Mouse (Mus musculus): ENCODE measurements around the gene Meioc.

The Meioc gene

DNA sequence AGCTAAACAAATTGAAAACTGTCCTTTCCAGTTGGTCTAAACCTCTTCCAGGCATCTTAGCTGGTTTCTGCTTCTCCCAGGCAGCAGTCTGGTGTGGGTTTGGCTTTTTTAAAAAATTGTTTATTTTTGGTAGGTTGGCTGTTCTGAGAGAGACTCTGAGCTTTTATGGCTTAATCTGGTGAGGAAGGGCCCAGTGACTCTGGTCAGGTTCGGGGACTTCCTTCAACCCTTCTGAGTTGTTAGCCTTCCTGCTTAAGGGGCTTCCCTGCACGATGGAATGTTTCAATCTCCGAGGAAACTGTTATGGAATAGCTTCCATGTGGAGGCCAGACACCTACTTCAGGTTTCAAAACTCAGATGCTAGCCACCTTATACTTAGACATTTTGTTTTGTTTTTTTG lies at the start of gene Meioc:
TSS of gene Meioc (plus strand) at position 301 of the 400 bp plus-strand sequence.
- no peak for DNase-seq

DNA sequence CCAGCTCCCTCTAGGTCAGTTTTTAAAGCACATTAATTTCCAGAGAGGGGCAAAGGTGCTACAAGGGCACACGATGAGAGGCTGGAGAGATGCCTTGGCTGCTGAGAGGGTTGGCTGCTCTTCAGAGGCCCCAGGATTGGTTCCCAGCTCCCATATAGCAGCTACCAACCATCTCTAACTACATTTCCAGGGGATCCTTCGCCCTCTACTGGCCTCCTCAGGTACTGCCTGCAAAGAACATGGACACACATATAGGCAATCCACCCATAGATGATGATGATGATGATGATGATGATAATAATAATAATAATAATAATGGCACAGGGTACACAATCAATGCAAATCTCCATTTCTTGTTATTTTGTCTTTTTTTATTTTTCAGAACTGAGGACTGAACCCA lies 44.1 kb upstream of the Meioc start:
- DNase-seq, result no peak

GRCm38 (mm10) chr11:102623876-102624789 lies 39.4 kb upstream of the Meioc start:
- peak; percentile 35 to 60 for DNase-seq

DNA sequence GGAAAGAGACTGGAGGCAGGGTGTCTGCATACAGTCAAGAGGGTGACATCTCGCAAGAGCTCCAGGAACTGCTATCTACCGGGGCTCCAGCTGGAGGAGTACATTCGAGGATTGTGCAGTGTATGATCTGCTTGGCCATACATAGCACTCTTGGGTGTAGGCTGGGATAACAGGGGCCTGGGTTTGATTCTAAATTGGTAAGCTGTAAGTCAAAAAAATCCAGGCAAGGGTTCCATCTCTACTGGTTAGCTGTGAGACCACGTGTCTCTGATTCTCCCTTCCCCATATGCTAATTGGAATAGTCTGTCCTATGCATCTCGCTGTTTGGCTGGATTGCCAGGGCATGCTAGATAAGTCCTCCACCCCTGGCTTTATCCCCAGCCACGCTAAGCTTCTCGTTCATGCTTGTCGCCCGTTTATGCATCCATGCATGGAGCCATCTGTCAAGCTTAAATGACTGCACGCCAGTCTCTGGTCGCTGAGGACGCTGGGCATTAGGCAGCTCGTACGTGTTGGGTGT lies 38.6 kb upstream of the Meioc start:
- no peak for DNase-seq

DNA sequence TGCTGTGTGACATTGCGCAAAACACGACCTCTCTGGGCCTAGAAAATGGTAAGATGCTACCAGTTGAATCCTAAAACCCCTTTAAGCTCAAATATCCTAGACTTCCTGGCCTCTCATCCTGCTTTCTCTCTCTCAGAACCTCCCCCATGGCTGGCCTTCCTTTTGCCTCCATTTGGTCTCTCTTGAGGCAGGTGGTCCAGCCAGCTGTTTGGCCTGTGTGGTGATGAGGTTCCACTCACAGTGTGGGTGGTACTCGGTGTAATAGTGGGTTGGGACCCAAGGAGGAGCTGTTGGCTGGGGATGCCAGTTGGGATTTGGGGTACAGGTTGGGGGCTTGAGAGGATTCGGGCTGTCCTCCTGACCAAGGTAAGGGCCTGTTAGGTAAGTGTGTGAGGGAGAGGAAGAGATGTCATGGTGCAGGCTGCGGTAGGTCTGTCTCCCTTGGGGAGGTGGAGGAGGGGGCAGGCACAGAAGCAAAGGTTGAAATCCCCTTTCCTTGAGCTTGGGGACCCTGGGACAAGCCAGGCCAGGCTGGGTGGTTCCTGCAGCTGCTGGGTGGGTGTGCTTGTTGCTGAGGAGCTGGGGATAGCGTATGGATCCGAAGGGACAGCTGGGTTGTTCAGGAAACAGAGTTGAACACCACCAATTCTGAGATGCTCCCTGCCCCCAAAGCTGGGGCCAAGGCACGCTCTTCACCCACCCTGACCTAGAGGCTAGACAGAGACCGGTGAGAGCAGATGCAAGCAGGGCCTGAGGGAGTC lies 36.2 kb upstream of the Meioc start:
- DNase-seq, result no peak

DNA sequence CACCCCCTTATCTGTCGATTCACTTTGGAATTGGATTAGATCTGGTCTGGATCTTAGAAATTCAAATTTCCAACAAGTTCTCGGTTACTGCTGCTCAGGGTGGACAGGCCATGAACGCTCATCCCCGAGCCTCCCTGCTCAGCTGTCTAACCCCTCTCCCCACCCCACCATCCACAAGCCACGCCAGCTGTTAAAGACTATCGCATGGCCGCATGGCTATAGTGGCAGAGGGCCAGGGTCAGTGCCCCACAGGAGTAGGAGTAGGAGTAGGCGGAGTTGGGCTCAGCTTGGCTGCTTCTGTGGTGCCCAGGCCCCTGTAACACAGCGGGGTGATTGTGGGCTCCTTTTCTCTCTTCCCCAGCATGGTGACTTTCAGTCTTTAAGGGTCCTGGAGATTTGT lies 35.0 kb upstream of the Meioc start:
- no peak for DNase-seq

- DNase-seq, result no peak
Observed at GRCm38 (mm10) chr11:102629375-102629774, 34.1 kb upstream of the Meioc start.

DNA sequence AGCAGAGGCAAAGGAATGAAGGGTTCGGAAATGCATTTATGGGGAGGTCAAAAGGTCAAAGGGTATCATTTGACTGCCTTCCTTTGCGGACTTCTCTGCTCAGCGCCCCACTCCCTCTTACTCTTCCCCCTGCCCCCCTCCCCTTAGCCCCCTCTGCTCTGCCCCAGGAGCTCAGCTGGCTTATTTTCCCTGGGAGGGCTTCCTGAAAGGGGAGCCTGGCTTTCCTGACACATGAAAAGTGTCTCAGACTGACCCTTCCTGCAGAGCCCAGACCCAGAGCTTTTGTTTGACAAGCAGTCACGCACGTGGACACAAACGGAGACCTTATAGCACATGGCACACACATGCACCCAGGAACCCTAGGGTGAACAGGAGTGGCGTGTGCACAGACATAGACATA lies 32.8 kb upstream of the Meioc start:
- DNase-seq, result no peak

- DNase-seq, result no peak
Observed at GRCm38 (mm10) chr11:102631203-102631602, 32.3 kb upstream of the Meioc start.

DNA sequence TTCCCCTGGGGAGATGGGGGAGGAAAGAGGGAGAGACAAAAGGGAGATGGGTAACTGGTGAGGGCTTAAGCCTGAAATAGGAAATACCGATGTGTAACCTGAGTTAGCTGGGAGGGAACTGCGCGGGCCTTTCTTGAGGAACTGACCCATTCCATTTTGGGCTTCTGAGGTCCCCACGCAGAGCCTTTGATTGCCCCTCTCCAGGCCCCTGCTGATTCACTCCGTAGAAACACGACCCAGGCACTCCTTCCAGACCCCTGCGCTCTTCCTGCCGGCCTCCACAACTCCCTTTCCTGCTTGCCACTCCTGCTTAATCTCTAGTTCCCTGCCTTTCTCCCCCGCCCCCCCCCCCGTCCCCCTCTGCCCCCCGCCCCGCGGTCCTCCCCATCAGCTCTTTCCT lies 30.8 kb upstream of the Meioc start:
- no peak for DNase-seq

- peak in 1 of 2 experiments; percentile 9 for DNase-seq
Observed at GRCm38 (mm10) chr11:102633379-102633778, 30.1 kb upstream of the Meioc start.

DNA sequence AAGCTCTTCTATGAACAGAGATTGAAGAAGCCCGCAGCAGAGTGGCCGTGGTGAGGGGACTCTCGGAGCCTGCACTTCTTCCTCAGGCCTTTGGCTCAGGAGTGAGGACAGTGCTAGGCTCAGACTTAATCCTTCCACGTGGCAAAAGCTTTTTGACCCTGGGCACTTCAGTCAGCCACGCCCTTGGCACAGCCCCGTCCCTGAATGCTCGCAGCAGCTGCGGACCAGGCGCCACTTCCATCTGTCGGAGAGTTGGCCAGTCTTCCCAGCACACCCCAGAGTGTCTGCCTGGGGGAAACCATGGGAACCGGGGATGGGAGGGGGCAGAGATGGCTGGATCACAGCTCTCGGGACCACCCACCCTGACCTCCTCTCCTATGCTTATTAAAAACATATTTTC lies 26.6 kb upstream of the Meioc start:
- DNase-seq, result no peak

- peak; percentile 24 to 27 for DNase-seq
Observed at GRCm38 (mm10) chr11:102643891-102644382, 19.6 kb upstream of the Meioc start.

DNA sequence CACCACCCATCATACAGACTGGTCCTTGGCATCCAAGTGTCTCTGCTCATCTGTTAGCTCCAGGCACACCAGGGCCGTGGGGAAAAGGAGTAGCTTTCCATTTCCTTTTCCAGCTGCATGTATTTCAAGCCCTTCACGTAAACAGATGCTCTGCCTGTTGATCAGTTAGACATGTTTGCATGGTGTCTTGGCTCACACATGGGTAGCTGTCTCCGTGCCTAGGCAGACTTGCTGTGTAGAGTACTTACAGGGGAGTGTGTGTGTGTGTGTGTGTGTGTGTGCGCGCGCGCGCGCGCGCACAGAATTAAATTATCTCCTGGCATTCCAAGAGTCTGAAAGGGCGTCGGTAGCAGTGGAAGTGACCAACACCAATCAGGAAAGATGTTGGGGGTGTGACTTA lies 17.3 kb upstream of the Meioc start:
- no peak for DNase-seq

- no peak for DNase-seq
Observed at GRCm38 (mm10) chr11:102647885-102648284, 15.6 kb upstream of the Meioc start.

DNA sequence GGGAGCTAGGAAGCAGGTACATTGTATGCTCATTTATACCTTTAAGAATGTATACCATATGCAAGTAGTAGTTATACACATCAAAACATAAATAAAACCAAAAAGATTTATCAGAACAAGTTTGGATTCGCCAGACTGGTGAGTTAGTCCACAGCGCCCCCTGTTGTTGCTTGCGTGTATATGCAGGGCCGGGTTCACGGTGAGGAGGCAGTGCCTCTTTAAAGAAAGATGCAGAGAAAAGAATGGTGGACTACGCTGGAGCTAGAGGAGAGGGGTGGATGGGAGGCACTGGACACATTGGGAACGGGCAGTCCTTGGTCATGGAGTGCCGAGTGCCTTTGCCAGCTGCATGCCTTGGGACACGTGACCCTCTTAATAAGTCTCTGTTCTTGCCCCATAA lies 12.1 kb upstream of the Meioc start:
- peak; percentile 38 to 78 for DNase-seq

GRCm38 (mm10) chr11:102652844-102653243 lies 10.7 kb upstream of the Meioc start:
- DNase-seq, result peak in 1 of 2 experiments; percentile 47

- no peak for DNase-seq
Observed at GRCm38 (mm10) chr11:102655888-102656287, 7.6 kb upstream of the Meioc start.

- no peak for DNase-seq
Observed at GRCm38 (mm10) chr11:102656326-102656926, 7.1 kb upstream of the Meioc start.

GRCm38 (mm10) chr11:102656931-102657330 lies 6.6 kb upstream of the Meioc start:
- DNase-seq, result no peak

- DNase-seq, result no peak
Observed at GRCm38 (mm10) chr11:102665151-102665550, 1.6 kb downstream of the Meioc start.

DNA sequence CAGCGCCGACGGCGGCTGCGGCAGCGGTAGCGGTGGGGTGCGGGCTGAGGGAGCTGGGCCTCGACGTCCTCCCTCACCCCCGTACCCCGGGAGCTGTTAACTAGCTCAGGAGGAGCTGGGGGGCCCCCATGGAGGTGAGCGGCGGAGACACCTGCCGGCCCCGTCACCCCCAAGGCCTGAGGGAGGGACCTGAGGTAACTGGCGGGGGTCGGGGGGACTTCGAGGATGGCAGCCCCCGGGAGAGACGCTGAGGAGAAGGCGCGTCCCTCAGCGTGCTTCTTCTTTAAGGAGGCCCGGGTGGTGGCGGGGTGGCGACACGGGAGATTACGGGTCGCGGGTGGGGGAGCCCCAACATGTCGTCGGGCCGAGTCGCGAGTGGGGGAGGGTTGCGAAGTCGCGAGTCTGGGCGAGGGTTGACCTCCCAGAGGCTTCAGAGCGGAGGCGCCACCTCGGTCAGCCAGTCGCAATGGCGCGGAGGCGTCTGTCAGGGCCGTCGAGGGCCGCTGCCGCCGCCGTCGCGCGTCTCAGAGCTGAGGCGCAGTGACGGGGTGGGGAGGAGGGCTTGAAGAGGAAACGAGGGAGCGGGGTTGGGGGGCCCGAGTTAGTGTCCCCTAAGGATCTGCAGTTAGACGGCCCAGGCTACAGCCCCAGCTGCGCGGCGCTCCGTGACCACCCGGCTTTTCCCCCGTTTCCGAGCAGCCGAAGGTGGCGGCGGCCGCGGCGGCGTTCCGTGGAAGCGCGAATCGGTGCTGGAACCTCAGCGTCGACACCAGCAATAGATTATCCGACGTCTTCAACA lies 2.3 kb downstream of the Meioc start:
- DNase-seq, result no peak
